Mouse (Mus musculus): Measurements from ENCODE around the gene Kat2a.

DNA sequence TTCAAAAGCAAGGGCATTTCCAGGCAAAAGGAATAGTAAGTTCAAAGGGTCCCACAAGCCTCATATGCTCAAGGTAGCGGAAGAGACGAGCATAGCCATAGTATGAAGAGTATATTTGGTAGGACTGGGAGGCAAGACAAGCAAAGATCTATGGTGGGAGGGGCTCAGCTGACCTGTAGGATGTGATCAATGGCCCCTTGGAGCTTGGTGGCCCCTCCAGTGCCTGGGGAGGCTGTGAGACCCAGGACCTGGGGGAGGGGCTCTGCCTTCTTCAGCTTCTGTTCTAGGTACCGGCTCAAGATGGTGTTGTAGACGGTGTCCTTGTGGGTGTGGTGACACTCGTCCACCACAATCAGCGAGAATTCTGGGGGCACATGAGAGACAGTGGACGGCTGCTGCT is 9.4 kb downstream of the Kat2a start:
- no peak for TF ChIP-seq CTCF (IDR thresholded peaks at IDR 0.05; ENCODE audit: control insufficient read depth, insufficient read depth, low read length)
- TF ChIP-seq POLR2A (IDR thresholded peaks at IDR 0.05; ENCODE audit: borderline replicate concordance, control insufficient read depth, low read depth, low read length), result no peak

Measured in bone marrow, adult 2 months (tissue).